Mouse (Mus musculus): ENCODE results near the gene Dap.

GRCm38 (mm10) chr15:31269558-31269957, 45.4 kb downstream of the Dap start:
- TF ChIP-seq USF1 (IDR thresholded peaks at IDR 0.05; ENCODE audit: low read depth) (no peak), CTCF (IDR thresholded peaks at IDR 0.05; ENCODE audit: control insufficient read depth, insufficient read depth, insufficient read length) (no peak)

Data from C2C12 (cell line).